Mouse (Mus musculus): ENCODE results near the gene Arhgap42.

GRCm38 (mm10) chr9:9241202-9241795, 2.4 kb upstream of the Arhgap42 start:
- TF ChIP-seq CTCF (IDR thresholded peaks at IDR 0.05; ENCODE audit: control insufficient read depth, insufficient read depth, insufficient replicate concordance, low read depth, low read length) (no peak), POLR2A (IDR thresholded peaks at IDR 0.05; ENCODE audit: control insufficient read depth, low read depth, low read length) (no peak)

Measured in testis, adult 2 months (tissue).